Mouse (Mus musculus): ENCODE measurements around the gene Ninl.

DNA sequence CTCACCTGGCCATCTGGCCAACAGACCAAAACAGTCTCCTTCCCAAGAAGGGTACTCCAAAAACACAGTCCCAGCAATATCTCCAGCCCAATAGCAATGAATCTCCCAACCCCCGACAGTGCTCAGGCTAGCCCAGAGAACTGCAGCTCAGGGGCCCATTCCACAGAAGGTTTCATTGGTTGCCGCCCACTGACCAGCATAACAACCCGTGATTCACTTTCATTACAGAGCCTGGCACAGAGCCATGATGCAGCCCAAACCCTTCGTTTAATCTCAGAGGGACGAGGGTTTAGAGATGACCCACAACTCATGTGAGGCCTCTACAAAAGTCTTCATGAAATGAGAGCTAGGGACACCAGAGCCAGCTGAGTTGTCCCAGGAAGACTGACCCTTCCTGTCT is 90.4 kb downstream of the Ninl start:
- no peak for TF ChIP-seq CTCF (IDR thresholded peaks at IDR 0.05; ENCODE audit: borderline replicate concordance, extremely low read depth, insufficient read depth, insufficient read length)
- no peak for TF ChIP-seq POLR2A (IDR thresholded peaks at IDR 0.05; ENCODE audit: borderline replicate concordance, extremely low read depth, insufficient read depth, insufficient read length, poor library complexity, severe bottlenecking)
